Mouse (Mus musculus) cerebellum, postnatal 25 days (tissue): ENCODE data around the gene D730048I06Rik.
"Not testable (repeated sequence)": the region's sequence is repeated elsewhere in the genome, so short reads cannot be mapped to it uniquely, and the experiment has no call there.

ENCODE experiments used
- DNase-seq, 2 experiments: peaks; one replicate each; pipeline ENCODE4 v3.0.0; 2021; ENCODE audit warnings: mixed read lengths in 2 of 2

The D730048I06Rik gene

DNA sequence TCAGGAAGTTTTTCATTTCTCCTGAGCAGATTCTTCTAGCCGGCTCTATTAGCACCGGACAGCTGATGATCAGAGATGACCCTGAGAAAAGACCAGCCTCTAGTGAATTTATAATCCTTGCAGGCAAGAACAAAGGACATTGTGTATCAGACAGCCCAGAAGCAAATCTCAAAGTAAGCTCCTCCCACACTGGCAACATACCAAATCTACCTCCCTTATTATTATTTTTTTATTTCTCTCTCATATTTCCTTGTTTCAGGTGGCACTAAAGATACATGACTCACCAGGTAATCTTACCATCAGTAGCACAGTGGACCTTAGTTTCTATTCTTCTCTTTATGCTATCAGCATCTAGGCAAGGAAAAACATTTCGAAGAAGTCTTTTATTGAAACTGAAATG is at the start of gene D730048I06Rik, which contains the start of gene Gm27235:
D730048I06Rik (minus strand) TSS at position 112 of the 400 bp plus-strand sequence.
Gm27235 (minus strand) TSS at position 101 of the 400 bp plus-strand sequence.
- no peak for DNase-seq

DNA sequence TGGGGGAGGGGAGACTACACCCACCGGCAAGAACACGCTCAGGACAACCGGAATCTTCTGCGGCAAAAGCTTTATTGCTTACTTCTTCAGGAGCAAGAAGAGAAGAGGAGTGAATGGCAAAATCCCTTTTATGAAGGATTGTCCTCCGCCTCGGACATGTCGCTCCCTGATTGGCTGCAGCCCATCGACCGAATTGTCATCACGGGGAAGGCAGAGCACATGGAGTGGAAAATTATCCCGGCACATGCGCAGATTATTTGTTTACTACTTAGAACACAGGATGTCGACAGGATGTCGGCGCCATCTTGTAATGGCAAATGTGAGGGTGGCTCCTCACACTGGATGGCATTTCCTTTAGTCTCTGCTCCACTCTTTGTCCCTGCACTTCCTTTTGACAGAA is 28.0 kb upstream of the D730048I06Rik start:
- DNase-seq = not testable (repeated sequence)

DNA sequence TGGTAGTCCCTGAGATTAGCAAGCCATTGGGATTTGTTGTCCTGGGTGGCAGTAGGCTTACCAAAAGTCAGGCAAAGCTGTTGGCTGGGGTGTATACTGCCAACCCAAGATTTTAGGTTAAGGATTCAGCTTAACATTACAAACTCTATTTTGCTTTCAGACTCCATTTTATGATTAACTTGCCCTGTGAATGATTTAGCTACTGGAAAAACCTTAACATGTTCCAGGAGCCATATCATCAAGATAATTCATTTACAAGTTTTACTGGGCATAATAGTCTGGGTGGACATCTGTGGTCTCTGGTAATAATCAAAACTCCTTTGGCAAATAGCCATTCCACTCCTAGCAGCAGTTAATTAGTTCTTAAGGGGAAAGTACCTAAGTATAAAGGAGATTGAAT is 8.2 kb upstream of the D730048I06Rik start:
- DNase-seq = no peak

DNA sequence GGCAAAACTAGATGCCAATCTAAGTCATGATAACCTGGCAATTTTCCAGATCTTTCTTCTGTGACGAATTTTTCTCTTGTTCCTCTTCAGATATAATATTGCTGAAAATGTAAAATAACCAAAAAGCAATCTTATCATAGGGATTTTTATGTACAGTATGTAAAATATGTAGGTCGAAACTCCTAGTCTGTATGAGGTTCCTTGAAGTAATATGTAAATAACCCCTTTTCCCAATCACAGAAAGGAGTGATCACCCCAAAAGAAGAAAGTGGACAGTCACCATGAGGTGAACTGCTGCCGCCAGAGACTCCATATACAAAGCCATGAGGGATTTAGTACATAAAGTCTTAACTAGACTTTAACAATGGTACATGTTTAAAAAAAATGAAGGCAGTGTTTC is 11.9 kb downstream of the D730048I06Rik start, which contains the start of gene Gm17727:
Gm17727 (minus strand) TSS at position 101 of the 400 bp plus-strand sequence.
- no peak for DNase-seq

DNA sequence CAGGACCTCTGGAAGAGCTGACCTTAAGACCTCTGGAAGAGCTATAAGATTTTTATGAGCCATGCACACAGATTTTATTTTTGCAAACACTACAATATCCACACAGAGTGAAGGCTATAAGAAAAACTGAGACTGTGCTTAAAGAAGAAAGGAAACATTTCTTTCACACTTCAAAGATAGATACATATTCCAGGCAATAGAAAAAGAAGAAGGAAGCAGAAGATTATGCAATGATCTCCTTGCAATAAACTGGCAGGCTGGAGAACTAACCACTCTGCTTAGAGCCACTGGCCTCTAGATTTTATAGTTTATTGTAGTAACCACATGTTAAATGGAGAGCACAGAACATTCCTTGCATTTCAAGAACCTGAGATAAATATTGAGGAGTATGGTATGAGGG is 33.1 kb downstream of the D730048I06Rik start:
- DNase-seq = no peak

DNA sequence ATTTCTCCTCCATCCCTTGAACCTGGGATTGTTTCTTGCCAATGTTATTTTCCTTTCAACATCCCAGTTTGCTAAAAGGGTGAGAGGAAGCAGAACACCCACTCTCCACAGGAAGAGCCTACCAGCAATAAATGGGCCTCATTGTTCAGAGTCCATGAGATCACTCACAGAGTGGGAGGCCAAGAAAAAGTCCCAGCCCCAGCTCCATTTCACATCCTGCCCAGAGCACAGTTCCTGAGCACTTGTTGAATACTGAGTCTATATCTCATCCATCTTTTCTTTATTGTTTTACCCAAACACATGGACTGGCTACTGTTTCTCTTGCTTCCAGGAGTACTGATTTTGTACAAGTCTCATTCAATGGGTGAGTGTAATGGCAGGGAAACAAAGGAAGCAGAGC is 49.2 kb downstream of the D730048I06Rik start, which contains the start of gene Gm17677:
Gm17677 (plus strand) TSS at position 301 of the 400 bp plus-strand sequence.
- no peak for DNase-seq
